Mouse (Mus musculus) heart, embryonic 16.5 days (tissue): ENCODE measurements around the gene Fam131a. TPM values are rescaled to one million over a fixed set of nuclear protein-coding genes. Genes with fewer than 3 reads are reported as not detected.

Source experiments
- ATAC-seq: fragments of 200-750 bp; cut with Nextera tagmentation; replicated peaks from 2 replicates; pipeline ENCODE4 v1.8.0; 2017; ENCODE audit warnings: moderate number of reproducible peaks; ENCODE audit not compliant: insufficient read depth, low FRiP score; ENCODE audit errors: extremely low read depth
- H3K27ac ChIP-seq: fragments of 300-500 bp; sonication (generic); 2 replicates; pipeline ENCODE4 v1.5.1; 2014; ENCODE audit warnings: mild to moderate bottlenecking, low read length, control low read depth, moderate library complexity
- H3K27me3 ChIP-seq: fragments of 300-500 bp; sonication (generic); 2 replicates; pipeline ENCODE4 v1.6.1; 2014; ENCODE audit warnings: low read length, mixed read lengths; ENCODE audit not compliant: control insufficient read depth, insufficient read depth
- H3K36me3 ChIP-seq: fragments of 300-500 bp; sonication (generic); 2 replicates; pipeline ENCODE4 v1.6.1; 2014; ENCODE audit not compliant: control insufficient read depth, insufficient read depth
- H3K4me1 ChIP-seq: fragments of 300-500 bp; sonication (generic); 2 replicates; pipeline ENCODE4 v1.6.1; 2014; ENCODE audit warnings: low read length, mixed read lengths; ENCODE audit not compliant: control insufficient read depth, insufficient read depth
- H3K4me2 ChIP-seq: fragments of 300-500 bp; sonication (generic); 2 replicates; pipeline ENCODE4 v1.6.1; 2014; ENCODE audit warnings: low read depth, mild to moderate bottlenecking, control low read depth, low read length
- H3K4me3 ChIP-seq: fragments of 300-500 bp; sonication (generic); 2 replicates; pipeline ENCODE4 v1.5.1; 2014; ENCODE audit warnings: mild to moderate bottlenecking, control low read depth, low read length
- H3K9ac ChIP-seq: fragments of 300-500 bp; sonication (generic); 2 replicates; pipeline ENCODE4 v1.6.1; 2014; ENCODE audit warnings: low read length, control low read depth
- H3K9me3 ChIP-seq: fragments of 300-500 bp; sonication (generic); replicated peaks from 2 replicates; pipeline ENCODE4 v1.6.1; 2016; ENCODE audit warnings: low read length; ENCODE audit not compliant: control insufficient read depth
- WGBS: fragments of 180-500 bp; shearing (Covaris S2); extraction: QIAGEN DNeasy Blood & Tissue Kit; methylation state at CpG from one replicate; pipeline ENCODE4 v1.1.7; 2014; 5-methylcytosine and 5-hydroxymethylcytosine counted together
- polyA plus RNA-seq: library from polyadenylated mRNA; unstranded; fragments of >200 nt; fragmentation: Nextera tagmentation; extraction: Ambion mirVana; gene quantifications from 2 replicates; pipeline ENCODE4 v1.2.1, GENCODE M21; 2015

Fam131a gene
- polyA plus RNA-seq, 1 experiment from 2014 or later = 7.5 TPM

GRCm38 (mm10) chr16:20746641-20747040, 53.6 kb downstream of the Fam131a start:
- no peaks in the 10 kb centered on the region for H3K27me3 ChIP-seq
- no peaks in the 10 kb centered on the region for H3K4me1 ChIP-seq
- WGBS = 54% methylated on average over 6 of the region's 6 CpGs
- H3K9ac ChIP-seq = no peak overlapping the region
- no peaks in the 10 kb centered on the region for H3K9me3 ChIP-seq
- no peak overlapping the region for H3K4me3 ChIP-seq
- no peak overlapping the region for H3K27ac ChIP-seq
- ATAC-seq = no peak
- H3K36me3 ChIP-seq = no peaks in the 10 kb centered on the region
- no peak overlapping the region for H3K4me2 ChIP-seq

DNA sequence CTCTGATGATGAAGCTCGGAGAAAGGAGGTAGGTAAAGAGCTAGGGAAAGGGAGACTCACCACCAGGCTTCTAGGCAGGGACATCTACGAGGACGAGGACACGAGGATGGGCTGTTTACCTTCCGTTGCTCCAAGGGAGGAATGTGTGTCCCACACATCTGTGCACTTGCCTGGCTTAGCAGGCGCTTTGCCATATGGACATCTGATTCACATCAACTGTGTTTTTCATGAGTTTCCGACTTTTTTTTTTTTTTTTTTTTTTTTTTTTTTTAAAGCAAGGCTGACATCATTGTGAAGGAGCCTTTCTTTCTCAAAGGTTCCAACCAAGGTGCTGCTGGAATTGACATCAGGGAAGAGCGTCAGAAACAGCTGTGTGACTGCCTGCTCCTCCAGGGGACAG, 57.5 kb downstream of the Fam131a start:
- 41% methylated on average over 8 of the region's 8 CpGs for WGBS
- Histone ChIP-seq H3K9me3 (no peaks in the 10 kb centered on the region), H3K4me1 (no peaks in the 10 kb centered on the region), H3K4me3 (no peak overlapping the region), H3K9ac (no peak overlapping the region), H3K4me2 (no peak overlapping the region), H3K27me3 (no peaks in the 10 kb centered on the region), H3K27ac (no peak overlapping the region), H3K36me3 (no peaks in the 10 kb centered on the region)
- ATAC-seq = no peak

Other genes starting within 250 kb of the Fam131a start
- 80.6 and 80.9 TPM in 2 replicates for gene Eif2b5, start 194.4 kb upstream of the Fam131a start, polyA plus RNA-seq
- 18.3 and 18.9 TPM in 2 replicates for gene Dvl3, start 176.3 kb upstream of the Fam131a start, polyA plus RNA-seq
- 444 and 463 TPM in 2 replicates for gene Ap2m1, start 157.8 kb upstream of the Fam131a start, polyA plus RNA-seq
- 49.4 and 54.0 TPM in 2 replicates for gene Abcf3, start 144.7 kb upstream of the Fam131a start, polyA plus RNA-seq
- gene Vwa5b2, start 103.8 kb upstream of the Fam131a start, polyA plus RNA-seq = 0.28 and 0.29 TPM in 2 replicates
- 18.9 and 19.9 TPM in 2 replicates for gene Eef1akmt4, start 81.6 kb upstream of the Fam131a start, polyA plus RNA-seq
- not detected in 2 replicates for gene Gm49333, start 81.6 kb upstream of the Fam131a start, polyA plus RNA-seq
- 28.4 and 28.6 TPM in 2 replicates for gene Alg3, start 81.5 kb upstream of the Fam131a start, polyA plus RNA-seq
- gene Camk2n2, start 72.0 kb upstream of the Fam131a start, polyA plus RNA-seq = 0.35 and 0.37 TPM in 2 replicates
- gene Ece2, start 63.4 kb upstream of the Fam131a start, polyA plus RNA-seq = 0.87 and 1.2 TPM in 2 replicates
- gene Psmd2, start 41.6 kb upstream of the Fam131a start, polyA plus RNA-seq = 245 and 248 TPM in 2 replicates
- 113 and 120 TPM in 2 replicates for gene Eif4g1, start 24.9 kb upstream of the Fam131a start, polyA plus RNA-seq
- 49.0 and 51.8 TPM in 2 replicates for gene Polr2h, start 24.4 kb downstream of the Fam131a start, polyA plus RNA-seq
- 3.8 TPM in 2 replicates for gene Clcn2, start 24.5 kb downstream of the Fam131a start, polyA plus RNA-seq
- gene Chrd, start 39.9 kb downstream of the Fam131a start, polyA plus RNA-seq = 1.6 and 1.9 TPM in 2 replicates
- 0.25 and 0.34 TPM in 2 replicates for gene Thpo, start 41.3 kb downstream of the Fam131a start, polyA plus RNA-seq